Mouse (Mus musculus): ENCODE results near the gene Leng9.

The Leng9 gene

DNA sequence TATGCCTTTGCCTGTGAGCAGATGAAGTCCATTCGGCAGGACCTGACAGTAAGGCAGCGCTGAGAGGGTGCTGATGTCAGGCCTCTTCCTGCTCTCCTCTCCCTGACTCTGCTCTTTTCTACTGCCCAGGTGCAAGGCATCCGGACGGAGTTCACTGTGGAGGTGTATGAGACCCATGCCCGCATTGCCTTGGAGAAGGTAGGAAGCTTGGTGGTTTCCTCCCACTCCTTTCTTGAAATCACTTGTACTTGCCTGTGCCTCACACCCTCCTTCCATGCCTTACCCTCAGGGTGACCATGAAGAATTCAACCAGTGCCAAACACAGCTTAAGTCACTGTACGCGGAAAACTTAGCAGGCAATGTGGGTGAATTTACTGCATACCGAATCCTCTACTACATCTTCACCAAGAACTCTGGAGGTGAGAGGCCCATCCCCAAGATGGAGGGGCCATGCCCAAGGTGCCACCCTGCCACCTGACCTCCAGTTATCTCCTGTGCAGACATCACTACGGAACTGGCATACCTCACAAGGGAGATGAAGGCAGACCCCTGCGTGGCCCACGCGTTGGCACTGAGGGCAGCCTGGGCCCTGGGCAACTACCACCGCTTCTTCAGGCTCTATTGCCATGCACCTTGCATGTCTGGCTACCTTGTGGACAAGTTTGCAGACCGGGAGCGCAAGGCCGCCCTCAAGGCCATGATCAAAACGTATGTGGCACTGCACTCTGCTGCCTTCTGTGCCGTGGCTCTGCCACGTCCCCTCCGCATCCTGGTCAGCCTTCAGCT is 5.2 kb downstream of the Leng9 start:
- DNase-seq (ENCODE audit: extremely low read depth, insufficient read length, low spot score) = no peak

DNA sequence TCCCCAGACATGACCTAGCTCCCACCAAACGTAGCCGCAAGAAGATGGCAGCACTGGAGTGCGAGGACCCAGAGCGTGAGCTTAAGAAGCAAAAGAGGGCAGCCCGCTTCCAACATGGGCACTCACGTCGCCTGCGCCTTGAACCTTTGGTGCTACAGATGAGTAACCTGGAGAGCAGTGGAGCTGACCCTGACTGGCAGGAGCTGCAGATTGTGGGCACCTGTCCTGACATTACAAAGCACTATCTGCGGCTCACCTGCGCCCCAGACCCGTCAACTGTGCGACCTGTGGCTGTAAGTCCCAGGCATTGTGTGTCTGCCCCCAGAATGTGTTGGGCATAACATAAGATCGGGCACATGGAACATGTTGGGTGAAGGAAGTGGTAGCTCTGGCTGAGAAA is 6.1 kb downstream of the Leng9 start:
- no peak for DNase-seq (ENCODE audit: extremely low read depth, insufficient read length, low spot score)

DNA sequence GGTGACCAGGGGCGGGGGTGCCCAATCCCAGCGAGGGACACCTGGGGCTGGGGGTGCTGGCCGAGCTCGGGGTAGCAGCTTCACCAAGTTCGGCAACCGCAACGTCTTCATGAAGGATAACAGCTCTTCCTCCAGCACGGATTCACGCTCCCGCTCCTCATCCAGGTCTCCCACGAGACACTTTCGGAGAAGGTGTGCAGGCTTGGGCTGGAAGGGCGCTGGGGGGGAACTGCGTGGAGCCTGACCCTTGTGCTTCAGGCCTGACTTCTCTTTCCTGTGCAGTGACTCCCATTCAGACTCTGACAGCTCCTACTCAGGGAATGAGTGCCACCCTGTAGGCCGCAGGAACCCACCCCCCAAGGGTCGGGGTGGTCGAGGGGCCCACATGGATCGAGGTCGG is 6.7 kb downstream of the Leng9 start:
- no peak for DNase-seq (ENCODE audit: extremely low read depth, insufficient read length, low spot score)

DNA sequence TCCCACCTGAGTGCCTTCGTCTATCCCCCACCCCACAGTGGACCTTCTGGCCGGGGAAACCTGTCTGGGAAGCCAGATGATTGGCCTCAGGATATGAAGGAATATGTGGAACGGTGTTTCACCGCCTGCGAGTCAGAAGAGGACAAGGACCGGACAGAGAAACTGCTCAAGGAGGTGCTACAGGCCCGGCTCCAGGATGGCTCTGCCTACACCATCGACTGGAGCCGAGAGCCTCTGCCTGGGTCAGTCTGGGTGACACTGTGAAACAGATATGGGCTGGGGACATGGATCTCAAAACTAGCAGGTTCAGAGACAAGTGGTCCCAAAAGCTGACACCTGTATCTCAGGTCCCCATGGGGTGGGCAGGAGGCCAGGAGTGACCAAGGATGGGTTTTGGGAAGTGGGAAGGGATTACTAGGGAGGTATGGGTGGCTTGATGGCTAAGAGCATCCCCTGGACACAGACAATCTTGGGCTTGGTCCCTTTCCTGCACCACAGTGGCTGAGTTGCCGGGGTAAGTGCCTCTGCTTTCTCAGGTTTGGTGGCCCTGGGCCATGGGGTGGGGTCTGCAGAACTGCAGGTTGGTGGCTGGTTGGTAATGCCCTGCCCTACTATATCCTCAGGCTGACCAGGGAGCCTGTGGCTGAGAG is 7.3 kb downstream of the Leng9 start:
- no peak for DNase-seq (ENCODE audit: extremely low read depth, insufficient read length, low spot score)

- DNase-seq (ENCODE audit: extremely low read depth, insufficient read length, low spot score) = no peak
These were observed 8.4 kb downstream of the Leng9 start for GRCm38 (mm10) chr7:4141648-4142325.

GRCm38 (mm10) chr7:4139391-4139790 is 10.8 kb downstream of the Leng9 start:
- no peak for DNase-seq (ENCODE audit: extremely low read depth, insufficient read length, low spot score)

- DNase-seq (ENCODE audit: extremely low read depth, insufficient read length, low spot score) = no peak
These were observed 11.5 kb downstream of the Leng9 start for GRCm38 (mm10) chr7:4138671-4139070.

DNA sequence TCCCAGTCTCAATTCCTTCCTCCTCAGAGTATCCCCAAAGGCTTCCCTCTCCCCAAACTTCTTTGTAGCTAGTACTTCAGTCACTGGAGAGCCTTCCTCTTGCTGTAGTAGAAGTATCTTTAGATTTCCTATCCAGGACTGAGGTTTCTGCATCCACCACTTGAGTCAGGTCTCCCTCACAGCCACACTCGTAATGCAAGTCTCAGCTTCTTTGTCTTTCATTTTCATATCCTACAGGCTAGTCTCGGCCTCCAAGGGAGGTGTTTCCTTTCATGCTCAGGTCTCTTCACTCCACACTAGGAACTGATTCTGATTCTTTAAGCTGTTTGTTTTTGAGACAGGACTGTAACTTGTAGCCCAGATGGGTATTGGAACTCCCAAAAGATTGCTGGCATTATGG is 12.0 kb downstream of the Leng9 start:
- DNase-seq (ENCODE audit: extremely low read depth, insufficient read length, low spot score) = no peak

DNA sequence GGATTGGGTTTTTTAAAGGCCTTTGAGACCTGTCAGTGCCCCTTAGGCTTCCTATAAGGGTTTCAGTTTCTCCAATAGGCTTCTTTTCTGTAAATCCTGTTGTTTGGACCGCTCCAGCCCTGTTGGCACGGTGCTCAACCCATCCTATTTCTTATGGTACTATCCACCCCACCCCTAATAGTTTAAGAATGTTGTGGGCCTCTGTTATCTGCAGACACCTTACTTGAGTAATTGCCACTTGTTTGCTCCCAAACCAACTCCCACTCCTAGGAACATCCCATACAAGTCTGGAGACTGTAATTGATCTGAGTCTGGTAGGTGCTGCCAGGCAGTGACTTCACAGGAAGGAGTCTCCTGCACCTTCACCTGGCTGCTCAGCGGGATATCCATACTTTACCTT is 12.4 kb downstream of the Leng9 start:
- DNase-seq (ENCODE audit: extremely low read depth, insufficient read length, low spot score) = no peak

GRCm38 (mm10) chr7:4136771-4137531 is 13.2 kb downstream of the Leng9 start, which contains the start of gene Leng8:
TSS of gene Leng8 (plus strand) at chr7:4137039.
- peak; percentile 99 for DNase-seq (ENCODE audit: extremely low read depth, insufficient read length, low spot score)

DNA sequence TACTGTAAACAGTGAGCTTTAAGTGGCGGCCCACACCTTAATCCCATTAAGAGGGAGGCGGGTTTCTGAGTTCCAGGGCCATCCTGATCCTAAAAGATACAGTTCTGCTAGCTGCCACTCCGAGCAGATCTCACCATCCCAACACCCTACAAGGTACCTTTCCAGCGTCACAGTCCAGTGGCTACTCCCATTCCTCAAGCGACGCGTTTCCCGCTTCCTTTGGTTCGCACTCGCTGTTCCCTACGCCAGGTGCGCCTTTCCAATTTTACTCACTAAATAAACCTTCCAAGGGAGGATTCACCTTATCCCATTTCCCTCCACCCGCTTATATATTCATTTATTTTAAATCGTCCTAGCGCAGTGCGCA is 13.8 kb downstream of the Leng9 start:
- DNase-seq (ENCODE audit: extremely low read depth, insufficient read length, low spot score) = no peak

- DNase-seq (ENCODE audit: extremely low read depth, insufficient read length, low spot score) = no peak
These were observed 15.3 kb downstream of the Leng9 start for GRCm38 (mm10) chr7:4134911-4135310.

GRCm38 (mm10) chr7:4132998-4133397 is 17.2 kb downstream of the Leng9 start:
- no peak for DNase-seq (ENCODE audit: extremely low read depth, insufficient read length, low spot score)

DNA sequence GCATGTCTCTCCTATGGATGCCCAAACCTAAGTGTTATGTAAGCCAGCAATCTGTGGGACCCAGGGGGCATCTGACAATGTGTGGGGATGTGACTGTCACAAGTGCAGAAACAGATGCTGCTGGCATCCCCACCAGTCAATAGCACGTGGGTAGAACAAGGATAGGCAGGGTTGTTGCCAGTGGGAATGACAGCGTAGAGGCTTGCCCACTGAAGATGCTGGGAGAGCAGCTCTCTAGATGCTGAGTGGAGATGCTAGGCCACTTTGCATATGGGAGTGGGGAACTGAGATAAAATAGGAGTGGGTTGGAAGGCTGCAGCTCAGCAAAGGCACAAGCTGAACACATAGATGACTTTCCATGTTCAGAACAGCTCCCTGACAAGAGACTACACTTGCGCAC is 17.6 kb downstream of the Leng9 start:
- no peak for DNase-seq (ENCODE audit: extremely low read depth, insufficient read length, low spot score)

GRCm38 (mm10) chr7:4131964-4132363 is 18.2 kb downstream of the Leng9 start:
- DNase-seq (ENCODE audit: extremely low read depth, insufficient read length, low spot score) = no peak

DNA sequence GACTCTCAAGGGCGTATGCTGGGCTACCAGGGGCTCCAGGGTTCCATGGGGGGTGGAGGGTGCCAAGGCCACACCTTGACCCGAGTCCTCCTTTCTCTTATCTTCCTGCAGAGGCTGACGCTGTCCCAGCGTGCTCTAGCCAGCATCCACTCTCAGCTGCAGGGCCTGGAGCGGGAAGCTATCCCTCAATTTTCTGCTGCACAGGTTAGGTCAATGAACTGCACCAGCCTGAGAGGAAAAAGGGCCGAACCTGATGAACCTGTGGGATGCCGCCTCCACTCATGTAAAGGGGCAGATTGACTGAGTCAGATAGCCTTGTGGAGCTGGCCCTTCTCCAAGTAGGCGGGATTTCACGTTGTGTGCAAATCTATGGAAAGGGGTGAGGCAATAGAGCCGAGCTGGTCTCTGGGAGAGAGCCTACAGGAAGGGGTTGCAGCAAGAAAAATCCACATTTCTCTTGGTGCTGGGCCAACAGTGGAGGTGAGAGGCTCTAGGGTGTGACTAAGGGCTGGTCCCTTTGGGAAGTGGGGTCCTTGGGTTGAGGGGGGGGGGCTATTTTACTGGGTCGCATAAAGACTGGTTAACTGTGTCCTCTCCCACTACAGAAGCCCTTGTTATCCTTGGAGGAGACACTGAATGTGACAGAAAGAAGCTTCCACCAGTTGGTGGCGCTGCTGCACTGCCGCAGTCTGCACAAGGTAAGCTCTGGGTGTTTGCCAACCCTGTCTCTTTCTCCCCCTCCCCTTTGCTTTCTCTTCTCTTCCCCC is 19.3 kb downstream of the Leng9 start:
- DNase-seq (ENCODE audit: extremely low read depth, insufficient read length, low spot score) = no peak

DNA sequence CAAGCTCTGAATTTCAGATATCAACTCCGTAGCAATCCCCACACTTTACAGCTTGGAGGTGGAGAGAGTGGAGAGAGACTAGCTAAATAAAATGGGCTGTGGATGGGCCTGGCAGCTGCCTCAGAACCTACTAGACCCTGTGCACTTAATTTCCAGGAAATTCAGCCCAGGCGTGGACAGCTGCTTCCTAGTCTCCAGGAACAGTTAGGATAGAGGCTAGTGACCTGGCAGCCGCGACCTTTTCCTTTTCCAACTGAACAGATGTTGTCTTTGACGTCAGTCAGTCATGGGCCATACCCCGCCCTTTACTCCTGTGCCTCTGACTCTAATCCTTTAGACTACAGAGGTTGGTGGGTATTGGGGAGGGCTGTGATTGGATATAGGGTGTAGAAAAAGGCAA is 21.3 kb downstream of the Leng9 start:
- DNase-seq (ENCODE audit: extremely low read depth, insufficient read length, low spot score) = no peak

- DNase-seq (ENCODE audit: extremely low read depth, insufficient read length, low spot score) = no peak
These were observed 22.3 kb downstream of the Leng9 start for GRCm38 (mm10) chr7:4127894-4128293.

- no peak for DNase-seq (ENCODE audit: extremely low read depth, insufficient read length, low spot score)
These were observed 23.0 kb downstream of the Leng9 start for GRCm38 (mm10) chr7:4126992-4127785.

DNA sequence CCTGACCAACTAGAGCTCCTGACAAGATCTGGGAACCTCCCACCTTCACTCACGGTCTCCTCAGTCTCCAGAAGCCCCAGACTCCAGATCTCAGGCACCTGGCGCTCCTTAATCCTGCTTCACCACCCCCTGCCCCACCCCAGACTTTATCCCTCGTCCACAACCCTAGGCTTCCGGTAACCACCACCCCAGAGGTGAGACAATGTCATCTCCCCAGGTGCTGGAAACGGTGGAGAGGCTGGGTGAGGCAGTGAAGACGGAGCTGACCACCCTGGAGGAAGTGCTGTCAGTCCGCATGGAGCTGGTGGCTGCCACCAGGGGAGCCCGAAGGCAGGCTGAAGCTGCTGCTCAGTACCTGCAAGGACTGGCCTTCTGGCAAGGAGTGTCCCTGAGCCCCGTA is 24.9 kb downstream of the Leng9 start:
- no peak for DNase-seq (ENCODE audit: extremely low read depth, insufficient read length, low spot score)
